Mouse (Mus musculus): ENCODE data around the gene Ak5.

Ak5 gene

DNA sequence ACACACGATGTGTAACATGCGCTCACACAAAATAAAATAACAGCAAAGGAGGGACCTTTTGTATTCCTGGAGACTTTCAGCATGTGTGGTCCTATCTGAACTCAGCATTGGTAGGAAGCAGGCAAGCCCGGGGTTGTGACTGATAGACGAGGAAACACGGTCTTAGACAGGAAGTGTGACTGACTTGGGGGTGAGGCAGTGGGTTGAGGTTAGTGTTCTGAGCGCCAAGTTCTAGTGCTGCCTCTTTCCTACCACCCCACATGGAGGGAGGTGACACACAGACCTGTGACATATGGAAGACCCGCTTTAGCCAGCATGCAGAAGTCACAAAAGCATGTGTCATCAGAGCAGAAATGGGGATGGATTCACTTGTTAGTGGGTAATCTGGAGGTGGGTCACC, 158.9 kb downstream of the Ak5 start:
- no peak for DNase-seq

DNA sequence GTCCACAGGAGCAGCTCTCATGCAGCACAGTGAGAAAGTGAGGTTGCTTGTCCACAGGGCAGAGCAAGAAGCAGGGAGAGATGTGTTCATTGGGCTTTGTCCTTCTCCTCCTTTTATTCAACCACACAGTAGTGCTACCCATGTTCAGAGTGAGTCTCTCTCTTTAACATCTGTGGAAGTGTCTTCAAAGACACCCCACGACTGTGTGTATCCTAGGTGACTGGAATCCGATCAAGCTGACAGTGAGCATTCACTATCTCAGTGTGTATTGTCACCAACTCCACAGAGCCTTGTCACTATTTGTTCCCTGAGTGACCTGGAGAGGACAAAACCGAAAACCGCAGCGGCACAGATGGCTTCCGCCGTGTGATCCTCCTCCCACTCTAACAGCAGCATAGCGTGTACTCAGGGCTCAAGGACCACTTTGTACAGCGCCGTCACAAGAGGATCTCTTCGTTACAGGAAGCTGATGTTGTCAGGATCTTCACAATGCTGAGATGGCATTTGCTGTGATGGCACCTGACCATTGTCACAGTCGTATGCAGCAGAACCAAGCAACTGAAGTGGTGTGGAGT, 159.7 kb downstream of the Ak5 start:
- no peak for DNase-seq

- DNase-seq, result no peak
Measured at GRCm38 (mm10) chr3:152507900-152508299, 160.3 kb downstream of the Ak5 start.

DNA sequence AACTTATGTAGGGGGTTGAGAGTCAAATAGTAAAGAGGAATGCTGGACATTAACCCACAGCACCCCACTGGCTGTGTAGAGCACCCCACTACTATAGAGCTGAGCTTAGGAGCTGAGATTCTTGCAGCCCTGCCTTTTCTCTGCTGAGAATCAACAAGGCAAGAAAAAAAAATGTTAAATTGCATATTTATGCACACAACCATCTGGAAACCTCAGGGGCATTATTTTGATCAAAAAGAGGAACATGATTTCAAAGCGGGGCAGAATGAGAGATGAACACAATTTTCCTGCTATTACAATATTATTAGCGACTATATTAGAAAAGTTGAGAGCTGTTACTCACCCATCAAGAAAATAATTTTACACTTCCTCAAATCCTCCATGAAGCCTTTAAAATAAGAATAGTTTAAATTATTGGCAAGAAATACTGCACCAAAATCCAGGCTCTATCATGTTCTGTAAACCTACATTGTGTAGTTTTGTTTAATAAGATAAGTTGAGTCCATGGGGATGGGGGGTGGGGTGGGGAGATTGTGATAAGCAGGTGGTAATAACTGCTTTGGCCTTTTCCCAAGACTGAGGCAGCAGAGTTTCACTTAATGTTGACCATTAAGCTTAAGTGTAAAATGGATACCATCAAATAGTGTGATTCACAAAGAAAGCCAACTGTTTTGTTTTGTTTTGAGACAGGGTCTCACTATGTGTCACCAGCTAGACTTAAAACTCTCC, 169.0 kb downstream of the Ak5 start:
- no peak for DNase-seq

DNA sequence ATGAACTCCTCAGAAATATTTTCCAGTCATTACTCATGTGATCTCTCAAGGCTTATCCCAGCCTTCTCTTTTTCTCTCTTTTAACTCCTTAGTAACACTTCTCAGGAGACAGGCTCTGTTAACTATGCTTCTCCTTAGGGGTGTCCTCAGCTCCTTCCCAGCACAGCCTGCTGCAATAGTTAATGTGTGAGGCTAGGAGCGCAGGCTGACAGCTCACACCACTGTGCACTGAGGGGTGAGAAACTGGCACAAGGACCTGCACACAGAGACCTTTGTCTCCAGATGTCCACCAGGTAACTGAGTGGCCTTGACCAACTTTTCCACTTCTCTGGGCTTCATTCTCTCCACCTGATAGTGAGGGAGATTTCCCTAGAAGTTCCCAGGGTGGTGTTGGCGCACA, 170.3 kb downstream of the Ak5 start:
- DNase-seq, result no peak

DNA sequence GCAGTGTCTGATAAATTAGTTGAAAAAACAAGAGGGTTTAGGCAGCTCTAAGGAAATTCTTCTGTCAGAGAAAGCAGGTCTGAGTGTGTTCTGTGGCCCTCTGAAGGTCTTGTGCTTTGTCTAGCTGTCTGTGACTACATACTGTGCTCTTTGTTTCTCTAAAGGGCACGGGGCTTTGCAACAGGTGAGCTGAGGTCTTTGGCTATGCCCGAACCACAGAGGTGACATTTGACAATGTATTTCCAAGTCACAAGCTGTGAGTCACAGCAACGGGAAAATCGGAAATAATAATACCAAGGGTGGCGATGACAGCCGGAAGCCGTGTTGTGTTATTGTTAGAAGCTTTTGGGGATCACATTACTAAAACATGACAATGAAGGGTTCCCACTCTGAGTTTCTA, 171.1 kb downstream of the Ak5 start:
- no peak for DNase-seq

- no peak for DNase-seq
Measured at GRCm38 (mm10) chr3:152495415-152495898, 172.7 kb downstream of the Ak5 start.

GRCm38 (mm10) chr3:152494667-152495360, 173.3 kb downstream of the Ak5 start:
- DNase-seq, result no peak

GRCm38 (mm10) chr3:152493813-152494212, 174.3 kb downstream of the Ak5 start:
- DNase-seq, result no peak

- DNase-seq, result no peak
Measured at GRCm38 (mm10) chr3:152492241-152492640, 175.9 kb downstream of the Ak5 start.

GRCm38 (mm10) chr3:152490423-152490822, 177.7 kb downstream of the Ak5 start:
- no peak for DNase-seq

DNA sequence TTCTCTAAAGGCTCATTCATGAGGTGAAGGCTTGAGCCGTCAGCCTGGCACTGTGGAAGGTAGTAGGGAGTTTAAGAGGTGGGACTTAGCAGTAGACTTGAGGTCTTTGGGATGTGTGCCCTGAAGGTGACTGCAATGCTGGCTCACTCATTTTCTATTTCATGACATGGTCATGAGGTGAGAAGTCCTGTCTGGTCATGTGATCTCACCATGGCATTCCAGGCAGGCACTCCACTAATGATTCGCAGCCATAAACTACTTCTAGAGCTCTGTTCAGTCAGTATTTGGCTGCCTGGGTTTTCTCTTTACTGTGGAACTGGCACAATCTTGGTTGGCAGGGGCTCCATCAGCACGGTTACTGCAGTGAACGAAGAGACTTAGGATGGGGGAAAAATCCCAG, 179.2 kb downstream of the Ak5 start:
- no peak for DNase-seq

DNA sequence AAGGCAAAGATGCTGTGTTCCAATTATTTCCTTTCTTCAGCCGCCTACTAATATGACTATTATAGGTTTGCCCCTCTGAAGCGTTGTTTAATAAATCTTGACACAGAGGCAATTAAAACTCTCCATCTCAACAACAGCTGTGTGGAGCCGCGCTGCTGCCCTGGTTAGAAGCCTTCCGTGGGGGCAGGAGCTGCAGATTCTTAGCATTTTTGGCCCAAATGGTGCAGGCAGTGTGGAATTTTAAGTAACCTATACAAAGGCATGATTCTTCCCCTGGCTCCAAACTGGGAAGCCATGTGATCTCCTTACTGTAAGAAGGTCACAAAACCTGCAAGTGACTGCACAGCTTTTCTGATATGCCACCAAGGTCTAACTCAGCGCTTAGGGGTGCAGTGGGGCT, 184.0 kb downstream of the Ak5 start:
- no peak for DNase-seq

- DNase-seq, result no peak
Measured at GRCm38 (mm10) chr3:152483800-152484199, 184.4 kb downstream of the Ak5 start.

DNA sequence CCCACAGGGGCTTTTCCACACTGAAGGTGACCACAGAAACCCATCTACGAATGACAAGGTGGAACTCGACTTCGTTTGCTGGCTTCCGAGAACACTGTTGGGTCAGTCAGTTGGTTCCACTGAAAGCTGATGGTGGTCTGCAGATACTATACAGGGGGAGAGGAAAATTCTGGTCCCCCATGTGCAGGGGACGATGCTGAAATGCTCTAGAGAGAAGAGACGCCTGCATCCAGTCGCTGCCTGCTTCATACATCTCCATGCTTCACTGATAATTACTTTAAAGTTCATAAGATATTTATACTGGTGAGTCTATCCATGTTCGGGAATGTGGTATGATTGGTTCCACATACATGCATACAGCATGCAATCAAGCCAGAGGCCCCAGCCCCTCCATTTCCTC, 186.0 kb downstream of the Ak5 start:
- DNase-seq, result no peak

DNA sequence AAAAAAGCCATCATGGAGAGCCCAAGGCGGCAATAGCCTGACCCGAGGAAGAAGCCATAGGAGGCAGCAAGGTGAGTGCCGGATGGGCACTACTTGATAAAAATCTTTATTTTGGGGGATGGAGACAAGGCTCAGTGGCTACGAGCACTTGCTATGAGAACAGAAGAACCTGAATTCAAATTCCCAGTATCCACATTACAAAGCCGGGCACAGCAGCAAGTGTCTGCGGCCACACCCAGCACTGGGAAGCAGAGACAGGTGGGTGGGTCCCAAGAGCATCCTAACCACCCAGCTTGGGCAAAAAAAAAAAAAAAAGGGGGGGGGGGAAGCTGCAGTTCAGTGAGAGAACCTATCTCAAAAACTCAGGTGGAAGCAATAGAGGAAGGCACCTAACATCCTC, 187.8 kb downstream of the Ak5 start:
- DNase-seq, result no peak

- peak; percentile 46 for DNase-seq
Measured at GRCm38 (mm10) chr3:152478599-152479435, 189.3 kb downstream of the Ak5 start.

- DNase-seq, result peak; percentile 79
Measured at GRCm38 (mm10) chr3:152477796-152478527, 190.2 kb downstream of the Ak5 start.

DNA sequence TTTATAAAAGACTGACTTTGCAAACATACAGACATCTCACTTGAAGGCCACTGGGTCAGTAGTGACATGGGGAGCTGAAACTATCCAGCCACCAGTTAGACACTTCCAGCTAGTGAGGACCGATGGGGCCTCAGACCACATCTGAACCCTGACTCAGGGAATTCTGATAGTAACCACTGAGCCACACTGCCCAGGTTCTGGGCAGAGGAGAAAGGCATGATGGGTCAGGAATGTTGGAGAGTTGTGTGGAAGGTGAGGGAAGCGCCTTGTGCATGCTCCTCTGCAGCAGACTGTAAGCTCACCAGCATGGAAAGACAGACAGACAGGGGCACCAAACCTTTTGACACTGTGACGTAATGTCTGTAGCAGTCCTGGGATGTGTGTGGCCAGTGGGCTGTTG, 192.3 kb downstream of the Ak5 start:
- DNase-seq, result no peak

DNA sequence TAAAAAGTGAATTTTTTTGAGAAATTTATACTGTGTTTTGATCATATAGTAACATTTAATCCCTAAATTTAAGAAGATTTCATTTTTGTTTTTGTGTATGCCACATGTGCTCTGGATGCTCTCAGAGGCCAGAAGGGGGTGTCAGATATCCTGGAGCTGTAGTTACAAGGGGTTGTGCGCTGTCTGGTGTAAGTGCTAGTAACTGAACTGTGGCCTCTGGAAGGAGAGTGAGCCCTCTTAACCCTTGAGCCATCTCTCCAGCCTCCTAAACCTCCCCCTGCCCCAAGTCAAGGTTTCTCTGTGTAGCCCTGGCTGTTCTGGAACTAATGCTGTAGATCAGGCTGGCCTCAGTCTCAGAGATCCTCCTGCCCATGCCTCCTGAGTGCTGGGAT, 192.9 kb downstream of the Ak5 start:
- DNase-seq, result no peak

DNA sequence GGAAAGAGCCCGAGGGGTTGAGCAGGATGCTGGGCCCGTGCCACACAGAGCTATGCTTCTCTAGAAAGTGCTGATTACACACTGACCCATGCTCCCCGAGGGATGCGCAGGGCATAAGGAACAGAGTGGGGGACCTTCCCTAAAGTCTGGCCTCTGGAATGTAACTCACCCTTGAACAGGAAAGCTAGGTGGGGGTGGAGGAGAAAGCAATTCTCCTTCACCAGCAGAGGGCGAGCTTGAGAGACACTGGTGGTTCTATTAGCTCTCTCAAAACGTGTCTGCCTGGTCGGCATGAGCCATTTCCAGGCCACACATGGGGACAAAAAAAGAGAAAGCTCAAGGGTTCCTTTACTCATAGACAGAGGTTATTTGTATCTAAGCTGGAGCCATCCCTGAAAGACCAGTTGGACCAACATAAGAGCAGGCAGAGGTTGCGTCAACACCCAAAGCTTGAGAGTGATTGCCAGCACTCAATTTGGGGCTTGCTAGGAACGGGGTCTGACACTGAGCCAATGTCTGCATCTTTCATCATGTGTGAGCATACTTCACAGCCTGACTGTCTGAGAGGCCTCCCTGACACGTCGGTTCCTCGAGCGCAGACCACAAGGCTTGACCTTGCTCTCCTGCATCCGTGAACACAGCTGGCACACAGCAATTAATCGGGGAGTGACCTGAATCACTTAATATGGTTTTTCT, 193.4 kb downstream of the Ak5 start:
- DNase-seq, result peak; percentile 35

DNA sequence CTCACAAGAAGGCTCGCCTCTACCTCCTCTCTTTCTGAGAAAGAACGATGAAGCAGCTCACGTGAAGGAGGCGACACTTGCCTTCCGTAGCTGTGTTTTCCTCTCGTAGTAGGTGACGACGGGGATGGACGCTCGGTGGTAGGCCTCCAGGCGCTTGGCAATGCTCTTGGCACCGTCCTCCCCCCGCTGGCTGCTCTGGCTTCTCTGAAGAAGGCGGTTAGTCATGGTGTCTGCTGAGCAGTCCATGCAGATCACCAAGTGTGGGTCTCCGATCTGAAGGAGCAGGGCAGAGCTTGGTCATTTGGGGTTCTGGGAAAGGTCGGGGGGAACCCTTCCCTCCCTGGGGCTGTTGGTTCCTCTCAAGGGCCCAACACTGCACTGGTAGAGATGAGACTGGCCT, 195.5 kb downstream of the Ak5 start:
- no peak for DNase-seq

Measured in kidney, adult 11 months (tissue).